Mouse (Mus musculus) forebrain, embryonic 14.5 days (tissue): Measurements from ENCODE around the gene Epx. TPM values are rescaled to one million over a fixed set of nuclear protein-coding genes. Genes with fewer than 3 reads are reported as not detected.

Experiments used
- ATAC-seq: fragments of 200-750 bp; cut with Nextera tagmentation; 2 replicates; pipeline ENCODE4 v1.8.0; 2017; ENCODE audit warnings: mild to moderate bottlenecking, moderate library complexity
- DNase-seq: peaks from one replicate; pipeline ENCODE4 v3.0.0-alpha.2; 2015; ENCODE audit warnings: low spot score
- H3K27ac ChIP-seq: fragments of 300-500 bp; sonication (generic); 2 replicates; pipeline ENCODE4 v1.5.1; 2014; ENCODE audit warnings: low read depth, mild to moderate bottlenecking, control low read depth, low read length, moderate library complexity
- H3K27me3 ChIP-seq: fragments of 300-500 bp; sonication (generic); replicated peaks from 2 replicates; pipeline ENCODE4 v1.6.1; 2014; ENCODE audit warnings: low read length, control low read depth, mixed read lengths; ENCODE audit not compliant: control insufficient read depth, insufficient read depth
- H3K36me3 ChIP-seq: fragments of 300-500 bp; sonication (generic); 2 replicates; pipeline ENCODE4 v1.6.1; 2014; ENCODE audit warnings: low read length, control low read depth; ENCODE audit not compliant: control insufficient read depth, insufficient read depth
- H3K4me1 ChIP-seq: fragments of 300-500 bp; sonication (generic); 2 replicates; pipeline ENCODE4 v1.6.1; 2014; ENCODE audit warnings: antibody characterized with exemption, low read length, control low read depth; ENCODE audit not compliant: control insufficient read depth, insufficient read depth
- H3K4me2 ChIP-seq: fragments of 300-500 bp; sonication (generic); 2 replicates; pipeline ENCODE4 v1.6.1; 2014; ENCODE audit warnings: mild to moderate bottlenecking, control low read depth, low read length
- H3K4me3 ChIP-seq: fragments of 300-500 bp; sonication (generic); 2 replicates; pipeline ENCODE4 v1.5.1; 2014; ENCODE audit warnings: low read depth, low read length, control low read depth
- H3K9ac ChIP-seq: fragments of 300-500 bp; sonication (generic); 2 replicates; pipeline ENCODE4 v1.6.1; 2014; ENCODE audit warnings: mild to moderate bottlenecking, low read length, control low read depth, moderate library complexity
- H3K9me3 ChIP-seq: fragments of 300-500 bp; sonication (generic); replicated peaks from 2 replicates; pipeline ENCODE4 v1.6.1; 2016; ENCODE audit warnings: low read length, control low read depth, mixed read lengths; ENCODE audit not compliant: control insufficient read depth
- WGBS: fragments of 180-500 bp; shearing (Covaris S2); extraction: QIAGEN DNeasy Blood & Tissue Kit; methylation state at CpG from one replicate; pipeline ENCODE4 v1.1.7; 2014; 5-methylcytosine and 5-hydroxymethylcytosine counted together
- polyA plus RNA-seq: library from polyadenylated mRNA; unstranded; fragments of >200 nt; fragmentation: Nextera tagmentation; extraction: Ambion mirVana; gene quantifications from 2 replicates; pipeline ENCODE4 v1.2.1, GENCODE M21; 2014

The Epx gene
- 0.11 and 0.19 TPM in 2 replicates for polyA plus RNA-seq

- no peak within 1 kb of the TSS for H3K4me2 ChIP-seq
- no peak within 1 kb of the TSS for H3K9ac ChIP-seq
- 75% methylated on average over 6 of the region's 6 CpGs for WGBS
- H3K36me3 ChIP-seq = no peaks in the 10 kb centered on the region
- no peaks in the 10 kb centered on the region for H3K9me3 ChIP-seq
- no peaks in the 10 kb centered on the region for H3K4me1 ChIP-seq
- H3K27me3 ChIP-seq = no peaks in the 10 kb centered on the region
- H3K27ac ChIP-seq = no peak within 1 kb of the TSS
- no peak within 1 kb of the TSS for H3K4me3 ChIP-seq
- no peak for DNase-seq
- ATAC-seq = no peak
Measured at GRCm38 (mm10) chr11:87875436-87875835, at the start of gene Epx. Gene Epx, minus strand, starts transcription at chr11:87875536.

DNA sequence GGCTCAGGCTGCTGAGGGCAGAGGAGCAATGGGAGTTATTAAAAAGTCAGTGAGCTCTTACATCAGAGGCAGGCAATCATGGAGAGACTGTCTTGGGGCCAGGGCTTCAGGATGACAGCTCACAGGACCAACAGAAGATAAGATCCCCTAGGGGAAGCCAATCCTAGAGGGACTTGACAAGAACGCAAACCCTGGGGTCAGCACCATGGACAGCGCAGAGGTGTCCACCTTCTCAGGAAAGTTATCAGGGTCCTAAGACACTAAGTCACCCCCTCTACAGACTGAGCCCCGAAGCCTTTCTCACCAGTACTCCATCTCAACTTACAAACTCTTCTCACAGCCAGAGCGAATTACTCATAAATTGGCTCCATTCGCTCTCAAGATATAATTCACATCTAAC is 45.6 kb upstream of the Epx start, which contains the start of gene Olfr464:
Olfr464 (minus strand) TSS at position 2 of the 400 bp plus-strand sequence.
- no peak within 1 kb of the TSS for H3K27ac ChIP-seq
- no peak within 1 kb of the TSS for H3K4me3 ChIP-seq
- no peak within 1 kb of the TSS for H3K9ac ChIP-seq
- no peaks in the 10 kb centered on the region for H3K9me3 ChIP-seq
- H3K4me2 ChIP-seq = no peak within 1 kb of the TSS
- no peaks in the 10 kb centered on the region for H3K27me3 ChIP-seq
- H3K36me3 ChIP-seq = no peaks in the 10 kb centered on the region
- H3K4me1 ChIP-seq = no peaks in the 10 kb centered on the region
- ATAC-seq = no peak
- 35% methylated on average over 5 of the region's 5 CpGs for WGBS
- peak; percentile 3 for DNase-seq

- 62% methylated on average over 2 of the region's 2 CpGs for WGBS
- DNase-seq (no peak), ATAC-seq (no peak)
- no peak overlapping the region for H3K27ac ChIP-seq
- H3K36me3 ChIP-seq = no peaks in the 10 kb centered on the region
- H3K4me2 ChIP-seq = no peak overlapping the region
- no peaks in the 10 kb centered on the region for H3K4me1 ChIP-seq
- no peak overlapping the region for H3K4me3 ChIP-seq
- H3K9me3 ChIP-seq = no peaks in the 10 kb centered on the region
- no peak overlapping the region for H3K9ac ChIP-seq
- no peaks in the 10 kb centered on the region for H3K27me3 ChIP-seq
Measured at GRCm38 (mm10) chr11:87920301-87920700, 45.0 kb upstream of the Epx start.

DNA sequence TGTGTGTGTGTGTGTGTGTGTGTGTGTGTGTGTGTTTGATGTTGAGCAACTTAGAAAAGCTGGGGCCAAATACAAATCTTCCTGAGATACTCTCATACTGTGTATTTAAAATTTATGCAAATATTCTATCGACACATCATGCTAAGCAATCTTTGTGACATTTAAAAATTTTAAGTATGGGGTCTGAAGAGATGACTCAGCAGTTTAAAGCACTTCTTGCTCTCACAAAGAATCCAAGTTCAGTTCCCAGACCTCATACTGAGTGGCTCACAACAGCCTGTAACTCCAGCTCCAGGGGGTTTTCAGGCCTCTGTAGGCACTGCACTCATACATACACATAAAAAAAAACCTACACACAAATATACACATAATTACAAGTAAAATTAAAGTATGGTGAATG is 40.7 kb upstream of the Epx start:
- Histone ChIP-seq H3K4me2 (no peak overlapping the region), H3K27me3 (no peaks in the 10 kb centered on the region), H3K36me3 (no peaks in the 10 kb centered on the region), H3K4me3 (no peak overlapping the region), H3K4me1 (no peaks in the 10 kb centered on the region), H3K9me3 (no peaks in the 10 kb centered on the region), H3K9ac (no peak overlapping the region), H3K27ac (no peak overlapping the region)
- no peak for DNase-seq
- no peak for ATAC-seq
- 91% methylated on average over 1 of the region's 1 CpGs for WGBS

DNA sequence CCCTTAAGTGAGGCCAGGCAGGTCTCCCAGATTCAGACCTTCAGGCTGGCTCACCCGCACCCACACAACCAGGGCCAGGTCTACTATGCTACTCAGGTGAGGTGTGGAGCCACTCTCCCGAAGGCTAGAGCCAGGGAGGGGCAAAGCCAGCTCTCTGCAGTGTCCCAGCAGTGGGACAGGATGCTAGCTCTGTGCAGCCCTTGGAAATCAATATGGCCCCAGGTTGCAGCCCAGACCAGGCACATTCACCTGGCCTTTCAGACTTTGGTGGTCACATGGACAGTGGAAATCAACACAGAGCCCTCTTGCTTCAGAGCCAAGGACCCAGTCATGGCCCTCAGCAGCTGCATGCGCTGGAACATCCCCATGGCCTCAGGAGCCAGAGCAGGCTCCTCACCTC is 29.0 kb upstream of the Epx start:
- no peak overlapping the region for H3K4me2 ChIP-seq
- no peak for DNase-seq
- H3K4me3 ChIP-seq = no peak overlapping the region
- H3K36me3 ChIP-seq = no peaks in the 10 kb centered on the region
- no peaks in the 10 kb centered on the region for H3K9me3 ChIP-seq
- no peak overlapping the region for H3K9ac ChIP-seq
- no peaks in the 10 kb centered on the region for H3K4me1 ChIP-seq
- no peak for ATAC-seq
- no peak overlapping the region for H3K27ac ChIP-seq
- no peaks in the 10 kb centered on the region for H3K27me3 ChIP-seq
- WGBS = 79% methylated on average over 3 of the region's 3 CpGs

DNA sequence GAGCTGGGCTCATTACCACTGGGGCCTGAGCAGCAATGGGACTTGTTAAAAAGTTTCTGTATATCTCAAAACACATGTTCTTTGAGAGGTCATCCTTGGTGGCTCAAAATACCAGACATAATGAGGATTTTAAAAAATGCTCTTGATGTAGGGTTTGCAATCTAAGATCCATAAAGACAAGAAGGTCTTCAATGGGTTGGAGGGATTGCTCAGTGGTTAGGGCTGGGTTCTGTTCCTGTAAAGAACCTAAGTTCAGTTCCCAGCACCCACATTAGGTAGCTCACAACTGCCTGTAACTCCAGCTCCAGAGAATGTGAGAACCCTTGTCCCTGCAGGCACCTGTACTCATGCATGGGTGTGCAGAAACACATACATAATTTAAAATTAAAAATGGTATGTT is 22.0 kb upstream of the Epx start, which contains the start of gene Olfr463:
Olfr463 (minus strand) TSS at position 101 of the 400 bp plus-strand sequence.
- no peaks in the 10 kb centered on the region for H3K4me1 ChIP-seq
- no peak within 1 kb of the TSS for H3K4me2 ChIP-seq
- DNase-seq (no peak), ATAC-seq (no peak)
- no peak within 1 kb of the TSS for H3K4me3 ChIP-seq
- no peaks in the 10 kb centered on the region for H3K36me3 ChIP-seq
- no peaks in the 10 kb centered on the region for H3K27me3 ChIP-seq
- H3K9ac ChIP-seq = no peak within 1 kb of the TSS
- H3K27ac ChIP-seq = no peak within 1 kb of the TSS
- H3K9me3 ChIP-seq = no peaks in the 10 kb centered on the region

- H3K27me3 ChIP-seq = no peaks in the 10 kb centered on the region
- WGBS = 91% methylated on average over 6 of the region's 6 CpGs
- no peaks in the 10 kb centered on the region for H3K4me1 ChIP-seq
- H3K36me3 ChIP-seq = no peaks in the 10 kb centered on the region
- H3K4me2 ChIP-seq = no peak within 1 kb of the TSS
- DNase-seq (no peak), ATAC-seq (no peak)
- H3K27ac ChIP-seq = no peak within 1 kb of the TSS
- H3K4me3 ChIP-seq = no peak within 1 kb of the TSS
- H3K9ac ChIP-seq = no peak within 1 kb of the TSS
- H3K9me3 ChIP-seq = no peaks in the 10 kb centered on the region
Measured at GRCm38 (mm10) chr11:87892168-87892567, 16.8 kb upstream of the Epx start, which contains the start of gene Olfr462. Gene Olfr462, minus strand, starts transcription at chr11:87892268.

GRCm38 (mm10) chr11:87884856-87885255 is 9.5 kb upstream of the Epx start:
- H3K9ac ChIP-seq = no peak overlapping the region
- WGBS = 81% methylated on average over 5 of the region's 5 CpGs
- H3K4me3 ChIP-seq = no peak overlapping the region
- DNase-seq (no peak), ATAC-seq (no peak)
- H3K36me3 ChIP-seq = no peaks in the 10 kb centered on the region
- no peaks in the 10 kb centered on the region for H3K9me3 ChIP-seq
- H3K27ac ChIP-seq = no peak overlapping the region
- no peaks in the 10 kb centered on the region for H3K27me3 ChIP-seq
- no peaks in the 10 kb centered on the region for H3K4me1 ChIP-seq
- H3K4me2 ChIP-seq = no peak overlapping the region

DNA sequence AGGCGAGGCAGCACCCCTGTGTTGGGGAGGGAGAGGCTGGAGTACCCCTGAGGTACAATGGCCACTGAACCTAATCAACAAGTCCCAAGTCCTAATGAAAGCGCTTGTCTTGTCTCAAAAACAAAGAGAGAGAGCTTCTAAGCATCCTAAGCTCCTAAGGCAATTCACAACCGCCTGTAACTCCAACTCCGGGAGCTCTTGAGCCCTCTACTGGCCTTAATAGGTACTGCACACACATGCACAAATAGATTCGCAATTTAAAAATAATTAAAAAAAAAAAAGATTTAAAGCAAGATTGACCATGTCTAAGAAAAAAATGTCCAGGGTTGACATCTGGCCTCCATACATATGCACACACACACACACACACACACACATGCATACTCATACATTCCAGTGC is 8.2 kb upstream of the Epx start:
- Histone ChIP-seq H3K27ac (no peak overlapping the region), H3K9ac (no peak overlapping the region), H3K4me2 (no peak overlapping the region), H3K27me3 (no peaks in the 10 kb centered on the region), H3K4me3 (no peak overlapping the region), H3K9me3 (no peaks in the 10 kb centered on the region), H3K4me1 (no peaks in the 10 kb centered on the region), H3K36me3 (no peaks in the 10 kb centered on the region)
- 37% methylated on average over 5 of the region's 5 CpGs for WGBS
- ATAC-seq = no peak
- peak; percentile 34 for DNase-seq
